Mouse (Mus musculus): Measurements from ENCODE around the gene Fkbp14.

GRCm38 (mm10) chr6:54597208-54597607, at the start of gene Fkbp14:
- no peak for TF ChIP-seq CTCF (IDR thresholded peaks at IDR 0.05; ENCODE audit: insufficient read depth, low read length)
- no peak for TF ChIP-seq POLR2A (IDR thresholded peaks at IDR 0.05; ENCODE audit: borderline replicate concordance, extremely low read depth, low read depth, low read length)

All from lung, adult 2 months (tissue).